In genomic region chr10:74680559-74680958, GRCm38 (mm10) we compare ENCODE assay signal across 13 mouse cellular contexts.
A peak's percentile ranks its signal among the peaks of the same experiment; 100 is the strongest.
DNase-seq lines count a peak whose midpoint lies in the region; ATAC-seq lines count a peak whose summit lies in the region.
"Had no signal": no experiment of that assay in that cellular context is flagged by ENCODE, and none has a peak within 500 bp of the region (broad histone marks: within the 10 kb centered on the region; RNA-seq: fewer than 3 reads in every experiment).

No protein-coding gene starts in this region.

- 40% methylated on average over 1 of the region's 1 CpGs for WGBS in kidney, embryonic 14.5 days
- 11% methylated on average over 1 of the region's 1 CpGs for WGBS in embryonic facial prominence, embryonic 10.5 days
- 17% methylated on average over 1 of the region's 1 CpGs for WGBS in stomach, embryonic 16.5 days

- no peak for ATAC-seq in kidney, embryonic 14.5 days (ENCODE audit: low FRiP score, low TSS enrichment)
- peak; percentile 44; the same call in 1 of the 2 replicates for ATAC-seq in stomach, embryonic 16.5 days (ENCODE audit: insufficient read depth, low FRiP score)
- ATAC-seq: forebrain, embryonic 13.5 days had no signal

- no peak overlapping the region for H3K4me2 ChIP-seq in kidney, embryonic 14.5 days (replicated peaks; ENCODE audit: low read depth, low read length)
- 0 out of 2 replicates have a peak overlapping the region, but pooled peaks have one; percentile 13 for H3K4me2 ChIP-seq in stomach, embryonic 16.5 days (ENCODE audit: low read depth, low read length)
- H3K4me2 ChIP-seq: forebrain, embryonic 13.5 days; limb, embryonic 15.5 days had no signal

- no peaks in the 10 kb centered on the region for H3K27me3 ChIP-seq in kidney, embryonic 14.5 days (ENCODE audit: control insufficient read depth, insufficient read depth, low read length)
- H3K27me3 ChIP-seq in embryonic facial prominence, embryonic 10.5 days (replicated peaks; ENCODE audit: low read depth, poor library complexity, severe bottlenecking): no peaks in the 10 kb centered on the region
- no peaks in the 10 kb centered on the region for H3K27me3 ChIP-seq in stomach, embryonic 16.5 days (ENCODE audit: control insufficient read depth, insufficient read depth, low read length)
- H3K27me3 ChIP-seq: forebrain, embryonic 13.5 days; limb, embryonic 15.5 days had no signal

- 0 out of 2 replicates have a peak, but pooled peaks cover 3% of the 10 kb centered on the region for H3K4me1 ChIP-seq in kidney, embryonic 14.5 days (ENCODE audit: control insufficient read depth, insufficient read depth, low read length)
- peaks cover 13% of the 10 kb centered on the region for H3K4me1 ChIP-seq in embryonic facial prominence, embryonic 10.5 days
- peaks cover 8% of the 10 kb centered on the region for H3K4me1 ChIP-seq in stomach, embryonic 16.5 days (ENCODE audit: control insufficient read depth, insufficient read depth, low read length)
- H3K4me1 ChIP-seq: forebrain, embryonic 13.5 days; limb, embryonic 15.5 days had no signal

- no peak overlapping the region; the same call in 1 of the 2 replicates for H3K27ac ChIP-seq in kidney, embryonic 14.5 days (ENCODE audit: low read depth, low read length)
- peak overlapping the region; percentile 41; the same call in 1 of the 2 replicates for H3K27ac ChIP-seq in embryonic facial prominence, embryonic 10.5 days (replicated peaks)
- H3K27ac ChIP-seq in stomach, embryonic 16.5 days (ENCODE audit: low read length): peak overlapping the region; percentile 66
- H3K27ac ChIP-seq: forebrain, embryonic 13.5 days; limb, embryonic 15.5 days had no signal

- no peak overlapping the region for H3K9ac ChIP-seq in kidney, embryonic 14.5 days (ENCODE audit: low read depth, low read length)
- H3K9ac ChIP-seq in stomach, embryonic 16.5 days (ENCODE audit: low read length): no peak overlapping the region
- H3K9ac ChIP-seq: forebrain, embryonic 13.5 days; limb, embryonic 15.5 days had no signal

- peak; percentile 4 for DNase-seq in kidney, adult 11 months
- DNase-seq in embryonic facial prominence, embryonic 10.5 days (ENCODE audit: low spot score): peak; percentile 27
- DNase-seq in kidney, postnatal 10 days: peak; percentile 16
- no peak for DNase-seq in ovary, postnatal 36 days (ENCODE audit: low spot score)
- no peak for DNase-seq in cerebellum, adult 18-20 months
- DNase-seq in thymus, postnatal 14 days: no peak
- DNase-seq: adrenal gland, postnatal 14 days; cerebellum, adult 8-10 months; lung, postnatal 36 days had no signal

- H3K9me3 ChIP-seq in kidney, embryonic 14.5 days (ENCODE audit: control insufficient read depth, low read length): no peaks in the 10 kb centered on the region
- no peaks in the 10 kb centered on the region for H3K9me3 ChIP-seq in embryonic facial prominence, embryonic 10.5 days
- no peaks in the 10 kb centered on the region for H3K9me3 ChIP-seq in stomach, embryonic 16.5 days (replicated peaks; ENCODE audit: control insufficient read depth, low read length)
- H3K9me3 ChIP-seq: forebrain, embryonic 13.5 days; limb, embryonic 15.5 days had no signal

- H3K4me3 ChIP-seq in kidney, embryonic 14.5 days (ENCODE audit: low read length): no peak overlapping the region
- no peak overlapping the region for H3K4me3 ChIP-seq in embryonic facial prominence, embryonic 10.5 days
- no peak overlapping the region for H3K4me3 ChIP-seq in stomach, embryonic 16.5 days (replicated peaks; ENCODE audit: low read length)
- H3K4me3 ChIP-seq: forebrain, embryonic 13.5 days; limb, embryonic 15.5 days had no signal

- H3K36me3 ChIP-seq in kidney, embryonic 14.5 days (ENCODE audit: control insufficient read depth, insufficient read depth, low read length): no peaks in the 10 kb centered on the region
- no peaks in the 10 kb centered on the region for H3K36me3 ChIP-seq in embryonic facial prominence, embryonic 10.5 days (replicated peaks)
- no peaks in the 10 kb centered on the region for H3K36me3 ChIP-seq in stomach, embryonic 16.5 days (ENCODE audit: control insufficient read depth, insufficient read depth, low read length)
- H3K36me3 ChIP-seq: limb, embryonic 15.5 days had no signal

Comparison
In these comparisons a context has a peak if more than half of its experiments do, and no peak if none do; other contexts are left out.
1. DNase-seq: peak in kidney, adult 11 months (single experiment), embryonic facial prominence, embryonic 10.5 days (single experiment) and kidney, postnatal 10 days (single experiment); none in ovary, postnatal 36 days (single experiment), cerebellum, adult 18-20 months (0 of 2) and thymus, postnatal 14 days (single experiment).